Mouse (Mus musculus) intestine, embryonic 14.5 days (tissue): ENCODE results near the gene Garnl3. TPM values are rescaled to one million over a fixed set of nuclear protein-coding genes. Genes with fewer than 3 reads are reported as not detected.
A peak's percentile ranks its signal among the peaks of the same experiment; 100 is the strongest.
"Not testable (repeated sequence)": the region's sequence is repeated elsewhere in the genome, so short reads cannot be mapped to it uniquely, and the experiment has no call there.

ENCODE experiments used
- ATAC-seq: fragments of 200-750 bp; cut with Nextera tagmentation; replicated peaks from 2 replicates; pipeline ENCODE4 v1.8.0; 2017; ENCODE audit warnings: low read depth, moderate number of reproducible peaks, moderate TSS enrichment, moderate library complexity; ENCODE audit not compliant: low FRiP score, low TSS enrichment
- DNase-seq: peaks from one replicate; pipeline ENCODE4 v3.0.0-alpha.2; 2018; ENCODE audit warnings: low spot score
- H3K27ac ChIP-seq: fragments of 300-500 bp; sonication (generic); 2 replicates; pipeline ENCODE4 v1.5.1; 2014; ENCODE audit warnings: low read depth, mild to moderate bottlenecking, control low read depth
- H3K27me3 ChIP-seq: fragments of 300-500 bp; sonication (generic); replicated peaks from 2 replicates; pipeline ENCODE4 v1.6.1; 2014; ENCODE audit warnings: low read length, control low read depth; ENCODE audit not compliant: control insufficient read depth, insufficient read depth
- H3K36me3 ChIP-seq: fragments of 300-500 bp; sonication (generic); 2 replicates; pipeline ENCODE4 v1.6.1; 2014; ENCODE audit warnings: low read length, control low read depth; ENCODE audit not compliant: control insufficient read depth, insufficient read depth
- H3K4me1 ChIP-seq: fragments of 300-500 bp; sonication (generic); replicated peaks from 2 replicates; pipeline ENCODE4 v1.6.1; 2014; ENCODE audit warnings: low read length, control low read depth, mixed read lengths; ENCODE audit not compliant: control insufficient read depth, insufficient read depth
- H3K4me2 ChIP-seq: fragments of 300-500 bp; sonication (generic); 2 replicates; pipeline ENCODE4 v1.6.1; 2014; ENCODE audit warnings: low read length
- H3K4me3 ChIP-seq: fragments of 300-500 bp; sonication (generic); 2 replicates; pipeline ENCODE4 v1.5.1; 2014; ENCODE audit warnings: low read depth, low read length, control low read depth, mixed read lengths
- H3K9ac ChIP-seq: fragments of 300-500 bp; sonication (generic); 2 replicates; pipeline ENCODE4 v1.6.1; 2014; ENCODE audit warnings: mild to moderate bottlenecking, low read length
- H3K9me3 ChIP-seq: fragments of 300-500 bp; sonication (generic); 2 replicates; pipeline ENCODE4 v1.6.1; 2016; ENCODE audit warnings: low read length, control low read depth; ENCODE audit not compliant: control insufficient read depth
- WGBS: fragments of 180-500 bp; shearing (Covaris S2); extraction: QIAGEN DNeasy Blood & Tissue Kit; methylation state at CpG from one replicate; pipeline ENCODE4 v1.1.7; 2014; 5-methylcytosine and 5-hydroxymethylcytosine counted together
- polyA plus RNA-seq: library from polyadenylated mRNA; unstranded; fragments of >200 nt; fragmentation: Nextera tagmentation; extraction: Ambion mirVana; gene quantifications from 2 replicates; pipeline ENCODE4 v1.2.1, GENCODE M21; 2014

Garnl3 gene
- polyA plus RNA-seq, 1 experiment from 2014 or later: 18.6 TPM

GRCm38 (mm10) chr2:33129005-33129404 lies 2.4 kb downstream of the Garnl3 start:
- Histone ChIP-seq H3K9me3 (no peaks in the 10 kb centered on the region), H3K9ac (no peak overlapping the region), H3K27ac (no peak overlapping the region), H3K4me3 (no peak overlapping the region), H3K4me1 (peaks cover 4% of the 10 kb centered on the region; the same call in 1 of the 2 replicates), H3K27me3 (peaks cover 7% of the 10 kb centered on the region), H3K36me3 (no peaks in the 10 kb centered on the region), H3K4me2 (peak overlapping the region; percentile 91; the same call in 1 of the 2 replicates)
- ATAC-seq (no peak), DNase-seq (no peak)
- 75% methylated on average over 2 of the region's 2 CpGs for WGBS

- 70% methylated on average over 2 of the region's 2 CpGs for WGBS
- peaks cover 4% of the 10 kb centered on the region; the same call in 1 of the 2 replicates for H3K4me1 ChIP-seq
- no peak overlapping the region for H3K9ac ChIP-seq
- no peak overlapping the region for H3K4me3 ChIP-seq
- no peaks in the 10 kb centered on the region for H3K9me3 ChIP-seq
- ATAC-seq (no peak), DNase-seq (no peak)
- H3K4me2 ChIP-seq: no peak overlapping the region
- no peaks in the 10 kb centered on the region for H3K36me3 ChIP-seq
- peaks cover under 1% of the 10 kb centered on the region for H3K27me3 ChIP-seq
- H3K27ac ChIP-seq: no peak overlapping the region
Observed at GRCm38 (mm10) chr2:33127271-33127670, 4.2 kb downstream of the Garnl3 start.

- H3K9ac ChIP-seq: no peak overlapping the region
- no peaks in the 10 kb centered on the region for H3K36me3 ChIP-seq
- no peak overlapping the region for H3K4me3 ChIP-seq
- DNase-seq: no peak
- H3K9me3 ChIP-seq: no peaks in the 10 kb centered on the region
- WGBS: 81% methylated on average over 6 of the region's 6 CpGs
- H3K27me3 ChIP-seq: no peaks in the 10 kb centered on the region
- 0 out of 2 replicates have a peak, but pooled peaks cover 5% of the 10 kb centered on the region for H3K4me1 ChIP-seq
- no peak overlapping the region for H3K27ac ChIP-seq
- ATAC-seq: no peak
- H3K4me2 ChIP-seq: no peak overlapping the region
Observed at GRCm38 (mm10) chr2:33122856-33123255, 8.6 kb downstream of the Garnl3 start.

GRCm38 (mm10) chr2:33100536-33100935 lies 30.9 kb downstream of the Garnl3 start:
- Histone ChIP-seq H3K27me3 (no peaks in the 10 kb centered on the region), H3K36me3 (no peaks in the 10 kb centered on the region), H3K4me3 (no peak overlapping the region), H3K9me3 (no peaks in the 10 kb centered on the region), H3K4me1 (no peaks in the 10 kb centered on the region), H3K9ac (no peak overlapping the region), H3K4me2 (no peak overlapping the region), H3K27ac (no peak overlapping the region)
- no peak for ATAC-seq
- DNase-seq: no peak
- 77% methylated on average over 8 of the region's 8 CpGs for WGBS

GRCm38 (mm10) chr2:33097326-33097725 lies 34.1 kb downstream of the Garnl3 start:
- not testable (repeated sequence) for H3K9me3 ChIP-seq, DNase-seq, H3K4me3 ChIP-seq, H3K27me3 ChIP-seq, H3K36me3 ChIP-seq, H3K27ac ChIP-seq, H3K4me2 ChIP-seq, ATAC-seq, H3K4me1 ChIP-seq, H3K9ac ChIP-seq
- WGBS: 88% methylated on average over 12 of the region's 12 CpGs

GRCm38 (mm10) chr2:33095221-33095671 lies 36.2 kb downstream of the Garnl3 start:
- Histone ChIP-seq H3K4me1 (no peaks in the 10 kb centered on the region), H3K36me3 (no peaks in the 10 kb centered on the region), H3K4me3 (no peak overlapping the region), H3K9ac (no peak overlapping the region), H3K9me3 (no peaks in the 10 kb centered on the region), H3K4me2 (no peak overlapping the region), H3K27ac (no peak overlapping the region), H3K27me3 (no peaks in the 10 kb centered on the region)
- no peak for DNase-seq
- WGBS: 69% methylated on average over 10 of the region's 10 CpGs
- ATAC-seq: no peak

GRCm38 (mm10) chr2:33090620-33091520 lies 40.6 kb downstream of the Garnl3 start:
- ATAC-seq (no peak), DNase-seq (no peak)
- Histone ChIP-seq H3K4me1 (no peaks in the 10 kb centered on the region), H3K4me2 (no peak overlapping the region), H3K9me3 (no peaks in the 10 kb centered on the region), H3K9ac (no peak overlapping the region), H3K4me3 (no peak overlapping the region), H3K27me3 (no peaks in the 10 kb centered on the region), H3K36me3 (no peaks in the 10 kb centered on the region), H3K27ac (no peak overlapping the region)
- 87% methylated on average over 8 of the region's 8 CpGs for WGBS

GRCm38 (mm10) chr2:33090033-33090400 lies 41.4 kb downstream of the Garnl3 start:
- ATAC-seq, H3K4me1 ChIP-seq: not testable (repeated sequence)
- WGBS: 80% methylated on average over 1 of the region's 1 CpGs

More at GRCm38 (mm10) chr2:33090033-33090400, 41.4 kb downstream of the Garnl3 start:
- H3K9me3 ChIP-seq, H3K27ac ChIP-seq, H3K36me3 ChIP-seq, H3K4me3 ChIP-seq, H3K4me2 ChIP-seq, H3K27me3 ChIP-seq, DNase-seq, H3K9ac ChIP-seq: not testable (repeated sequence)
